Mouse (Mus musculus) bone marrow, adult 2 months (tissue): Measurements from ENCODE around the gene Kcnj3.

ENCODE experiments used
- CTCF ChIP-seq: fragments of 200-500 bp; IDR thresholded peaks from 2 replicates; pipeline ENCODE4 v1.5.1; 2011; ENCODE audit warnings: low read length, control low read depth; ENCODE audit not compliant: control insufficient read depth, insufficient read depth
- POLR2A ChIP-seq: fragments of 200-500 bp; IDR thresholded peaks from 2 replicates; pipeline ENCODE4 v1.6.1; 2011; ENCODE audit warnings: low read depth, mild to moderate bottlenecking, control low read depth, low read length, borderline replicate concordance; ENCODE audit not compliant: control insufficient read depth

DNA sequence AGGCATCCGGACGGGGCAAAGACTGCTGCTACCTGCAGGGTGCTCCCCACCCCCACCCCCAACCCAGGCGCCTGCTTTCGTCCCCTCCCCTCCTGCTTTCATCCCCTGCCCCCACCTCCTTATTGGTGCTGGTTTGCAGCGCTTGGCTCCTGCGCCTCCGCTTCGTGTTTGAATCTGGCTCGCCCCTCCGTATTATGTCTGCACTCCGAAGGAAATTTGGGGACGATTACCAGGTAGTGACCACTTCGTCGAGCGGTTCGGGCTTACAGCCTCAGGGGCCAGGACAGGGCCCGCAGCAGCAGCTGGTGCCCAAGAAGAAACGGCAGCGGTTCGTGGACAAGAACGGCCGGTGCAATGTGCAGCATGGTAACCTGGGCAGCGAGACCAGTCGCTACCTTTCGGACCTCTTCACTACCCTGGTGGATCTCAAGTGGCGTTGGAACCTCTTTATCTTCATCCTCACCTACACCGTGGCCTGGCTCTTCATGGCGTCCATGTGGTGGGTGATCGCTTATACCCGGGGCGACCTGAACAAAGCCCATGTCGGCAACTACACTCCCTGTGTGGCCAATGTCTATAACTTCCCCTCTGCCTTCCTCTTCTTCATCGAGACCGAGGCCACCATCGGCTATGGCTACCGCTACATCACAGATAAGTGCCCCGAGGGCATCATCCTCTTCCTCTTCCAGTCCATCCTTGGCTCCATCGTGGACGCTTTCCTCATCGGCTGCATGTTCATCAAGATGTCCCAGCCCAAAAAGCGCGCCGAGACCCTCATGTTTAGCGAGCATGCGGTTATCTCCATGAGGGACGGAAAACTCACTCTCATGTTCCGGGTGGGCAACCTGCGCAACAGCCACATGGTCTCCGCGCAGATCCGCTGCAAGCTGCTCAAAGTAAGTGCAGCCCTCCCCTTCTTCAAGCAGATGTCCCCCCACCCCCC is 1.5 kb downstream of the Kcnj3 start:
- no peak for TF ChIP-seq POLR2A
- TF ChIP-seq CTCF, result no peak
